Mouse (Mus musculus): ENCODE measurements around the gene Dnajb12. TPM values are rescaled to one million over a fixed set of nuclear protein-coding genes. Genes with fewer than 3 reads are reported as not detected.

Dnajb12 gene
- polyA plus RNA-seq, 1 experiment, result 20.5 TPM

GRCm38 (mm10) chr10:59901463-59901862 is 22.1 kb downstream of the Dnajb12 start:
- no peak overlapping the region for H3K4me3 ChIP-seq (replicated peaks; ENCODE audit: control insufficient read depth, low read depth, low read length)
- H3K4me1 ChIP-seq (ENCODE audit: control insufficient read depth, insufficient read depth, low read length), result peaks cover 23% of the 10 kb centered on the region
- WGBS, result 77% methylated on average over 1 of the region's 1 CpGs
- TF ChIP-seq CTCF (IDR thresholded peaks at IDR 0.05; ENCODE audit: control insufficient read depth, insufficient read depth, low read length) (no peak), POLR2A (IDR thresholded peaks at IDR 0.05; ENCODE audit: borderline replicate concordance, control insufficient read depth, low read depth, low read length) (no peak)
- H3K27ac ChIP-seq (ENCODE audit: control insufficient read depth, insufficient read depth, low read depth, low read length, poor library complexity), result peak overlapping the region; percentile 8; the same call in 1 of the 2 replicates

GRCm38 (mm10) chr10:59901986-59902605 is 22.7 kb downstream of the Dnajb12 start:
- TF ChIP-seq POLR2A (IDR thresholded peaks at IDR 0.05; ENCODE audit: borderline replicate concordance, control insufficient read depth, low read depth, low read length) (no peak), CTCF (IDR thresholded peaks at IDR 0.05; ENCODE audit: control insufficient read depth, insufficient read depth, low read length) (no peak)
- Histone ChIP-seq H3K27ac (ENCODE audit: control insufficient read depth, insufficient read depth, low read depth, low read length, poor library complexity) (peak overlapping the region; percentile 18; the same call in 1 of the 2 replicates), H3K4me1 (ENCODE audit: control insufficient read depth, insufficient read depth, low read length) (peaks cover 21% of the 10 kb centered on the region), H3K4me3 (replicated peaks; ENCODE audit: control insufficient read depth, low read depth, low read length) (no peak overlapping the region)
- 66% methylated on average over 8 of the region's 8 CpGs for WGBS

- no peak for TF ChIP-seq CTCF (IDR thresholded peaks at IDR 0.05; ENCODE audit: control insufficient read depth, insufficient read depth, low read length)
- TF ChIP-seq POLR2A (IDR thresholded peaks at IDR 0.05; ENCODE audit: borderline replicate concordance, control insufficient read depth, low read depth, low read length), result no peak
- Histone ChIP-seq H3K4me1 (ENCODE audit: control insufficient read depth, insufficient read depth, low read length) (peaks cover 20% of the 10 kb centered on the region), H3K4me3 (replicated peaks; ENCODE audit: control insufficient read depth, low read depth, low read length) (no peak overlapping the region), H3K27ac (ENCODE audit: control insufficient read depth, insufficient read depth, low read depth, low read length, poor library complexity) (no peak overlapping the region)
- WGBS, result 85% methylated on average over 8 of the region's 8 CpGs
Observed at GRCm38 (mm10) chr10:59902606-59902990, 23.2 kb downstream of the Dnajb12 start.

- Histone ChIP-seq H3K27ac (ENCODE audit: control insufficient read depth, insufficient read depth, low read depth, low read length, poor library complexity) (no peak overlapping the region), H3K4me3 (replicated peaks; ENCODE audit: control insufficient read depth, low read depth, low read length) (no peak overlapping the region), H3K4me1 (ENCODE audit: control insufficient read depth, insufficient read depth, low read length) (peaks cover 19% of the 10 kb centered on the region)
- whole genome bisulfite sequencing, result 63% methylated on average over 7 of the region's 7 CpGs
- no peak for TF ChIP-seq POLR2A (IDR thresholded peaks at IDR 0.05; ENCODE audit: borderline replicate concordance, control insufficient read depth, low read depth, low read length)
- TF ChIP-seq CTCF (IDR thresholded peaks at IDR 0.05; ENCODE audit: control insufficient read depth, insufficient read depth, low read length), result no peak
Observed at GRCm38 (mm10) chr10:59903170-59903569, 23.8 kb downstream of the Dnajb12 start.

GRCm38 (mm10) chr10:59907080-59907609 is 27.8 kb downstream of the Dnajb12 start:
- Histone ChIP-seq H3K4me1 (ENCODE audit: control insufficient read depth, insufficient read depth, low read length) (peaks cover 13% of the 10 kb centered on the region), H3K4me3 (replicated peaks; ENCODE audit: control insufficient read depth, low read depth, low read length) (no peak overlapping the region), H3K27ac (ENCODE audit: control insufficient read depth, insufficient read depth, low read depth, low read length, poor library complexity) (peak overlapping the region; percentile 83)
- TF ChIP-seq POLR2A (IDR thresholded peaks at IDR 0.05; ENCODE audit: borderline replicate concordance, control insufficient read depth, low read depth, low read length) (no peak), CTCF (IDR thresholded peaks at IDR 0.05; ENCODE audit: control insufficient read depth, insufficient read depth, low read length) (no peak)
- 42% methylated on average over 3 of the region's 3 CpGs for WGBS

- WGBS, result 6% methylated on average over 7 of the region's 7 CpGs
- Histone ChIP-seq H3K27ac (ENCODE audit: control insufficient read depth, insufficient read depth, low read depth, low read length, poor library complexity) (peak overlapping the region; percentile 92), H3K4me3 (replicated peaks; ENCODE audit: control insufficient read depth, low read depth, low read length) (no peak overlapping the region), H3K4me1 (ENCODE audit: control insufficient read depth, insufficient read depth, low read length) (peaks cover 12% of the 10 kb centered on the region)
- TF ChIP-seq CTCF (IDR thresholded peaks at IDR 0.05; ENCODE audit: control insufficient read depth, insufficient read depth, low read length) (no peak), POLR2A (IDR thresholded peaks at IDR 0.05; ENCODE audit: borderline replicate concordance, control insufficient read depth, low read depth, low read length) (0 out of 2 replicates have a peak, but pooled peaks have one; percentile 31)
Observed at GRCm38 (mm10) chr10:59907695-59908299, 28.4 kb downstream of the Dnajb12 start.

GRCm38 (mm10) chr10:59908776-59909315 is 29.5 kb downstream of the Dnajb12 start:
- 25% methylated on average over 7 of the region's 7 CpGs for WGBS
- TF ChIP-seq POLR2A (IDR thresholded peaks at IDR 0.05; ENCODE audit: borderline replicate concordance, control insufficient read depth, low read depth, low read length) (no peak), CTCF (IDR thresholded peaks at IDR 0.05; ENCODE audit: control insufficient read depth, insufficient read depth, low read length) (no peak)
- Histone ChIP-seq H3K4me1 (ENCODE audit: control insufficient read depth, insufficient read depth, low read length) (peaks cover 10% of the 10 kb centered on the region), H3K4me3 (replicated peaks; ENCODE audit: control insufficient read depth, low read depth, low read length) (no peak overlapping the region), H3K27ac (ENCODE audit: control insufficient read depth, insufficient read depth, low read depth, low read length, poor library complexity) (peak overlapping the region; percentile 4; the same call in 1 of the 2 replicates)

GRCm38 (mm10) chr10:59909357-59909847 is 30.0 kb downstream of the Dnajb12 start:
- H3K4me3 ChIP-seq (replicated peaks; ENCODE audit: control insufficient read depth, low read depth, low read length), result no peak overlapping the region
- TF ChIP-seq CTCF (IDR thresholded peaks at IDR 0.05; ENCODE audit: control insufficient read depth, insufficient read depth, low read length) (no peak), POLR2A (IDR thresholded peaks at IDR 0.05; ENCODE audit: borderline replicate concordance, control insufficient read depth, low read depth, low read length) (no peak)
- H3K4me1 ChIP-seq (ENCODE audit: control insufficient read depth, insufficient read depth, low read length), result peaks cover 10% of the 10 kb centered on the region
- WGBS, result 5% methylated on average over 14 of the region's 14 CpGs
- H3K27ac ChIP-seq (ENCODE audit: control insufficient read depth, insufficient read depth, low read depth, low read length, poor library complexity), result peak overlapping the region; percentile 62
